Mouse (Mus musculus) G1E-ER4 (cell line): ENCODE measurements around the gene Rpa1. TPM values are rescaled to one million over a fixed set of nuclear protein-coding genes. Genes with fewer than 3 reads are reported as not detected.

Source experiments
- GATA1 ChIP-seq: IDR thresholded peaks from one replicate; pipeline ENCODE4 v1.8.0; 2012; ENCODE audit warnings: low read length, inconsistent platforms
- polyA plus RNA-seq: library from polyadenylated mRNA; stranded (reverse); fragments of >175 nt; gene quantifications from 2 replicates; pipeline ENCODE4 v1.2.3, GENCODE M21; 2012

The Rpa1 gene
- polyA plus RNA-seq, 1 experiment, result 104 TPM

DNA sequence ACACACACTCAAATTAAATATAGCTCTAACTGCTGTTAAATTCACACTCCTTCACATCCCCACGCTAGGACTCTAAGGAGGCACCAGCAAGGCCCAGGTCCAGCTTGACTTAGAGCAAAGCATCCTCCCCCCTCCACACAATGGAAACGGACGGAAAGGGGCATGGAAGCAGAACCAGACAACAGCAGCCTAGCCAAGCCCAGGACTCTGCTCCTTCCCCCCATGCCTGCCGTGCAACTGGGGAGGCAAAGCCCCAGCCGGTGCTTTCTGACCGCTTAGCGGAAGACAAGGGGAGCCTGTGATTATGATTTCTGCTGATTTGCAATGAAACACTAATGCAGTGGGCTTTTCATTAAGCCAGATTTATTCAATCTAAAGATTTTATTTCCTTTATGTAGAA lies 70.0 kb downstream of the Rpa1 start:
- TF ChIP-seq GATA1, result no peak

DNA sequence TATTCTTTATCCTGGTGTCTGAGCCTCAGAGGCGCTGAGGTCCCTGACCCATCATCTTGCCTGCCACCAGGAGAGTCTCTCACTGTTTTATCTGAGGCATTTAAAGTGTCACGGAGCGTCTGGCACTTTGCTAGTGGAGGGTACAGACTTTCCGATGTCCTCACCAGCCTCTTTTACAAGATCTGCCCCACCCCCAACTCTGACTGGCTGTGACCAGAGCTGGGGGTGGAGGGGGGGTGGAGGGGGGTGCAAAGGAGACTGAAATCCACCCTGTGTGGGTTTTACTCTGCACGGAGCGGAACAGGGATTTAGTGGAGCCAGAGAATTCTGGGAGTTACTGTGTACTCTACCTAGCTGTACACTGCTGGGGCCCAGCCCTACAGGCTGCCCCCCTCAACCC lies 73.1 kb downstream of the Rpa1 start:
- TF ChIP-seq GATA1, result no peak

DNA sequence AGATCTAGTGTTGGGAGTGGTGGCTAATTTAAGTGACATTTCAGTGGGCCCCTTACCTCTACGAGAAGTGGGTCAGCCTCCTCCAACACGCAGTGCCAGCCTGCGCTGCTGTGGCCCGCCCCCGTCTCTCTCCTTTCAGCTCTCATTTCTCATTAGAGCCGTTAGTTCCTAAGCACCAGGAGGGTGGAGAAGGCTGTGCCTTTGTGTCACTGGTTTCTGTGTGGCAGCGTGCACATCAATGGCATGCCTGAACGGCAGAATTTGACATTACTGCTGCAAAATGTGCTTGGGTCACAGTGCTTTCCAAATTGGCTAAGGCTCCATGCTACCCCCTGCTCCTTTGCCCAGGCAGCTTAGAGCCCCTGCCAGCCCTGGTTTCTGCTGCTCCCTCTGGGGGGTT lies 74.7 kb downstream of the Rpa1 start:
- TF ChIP-seq GATA1, result no peak

DNA sequence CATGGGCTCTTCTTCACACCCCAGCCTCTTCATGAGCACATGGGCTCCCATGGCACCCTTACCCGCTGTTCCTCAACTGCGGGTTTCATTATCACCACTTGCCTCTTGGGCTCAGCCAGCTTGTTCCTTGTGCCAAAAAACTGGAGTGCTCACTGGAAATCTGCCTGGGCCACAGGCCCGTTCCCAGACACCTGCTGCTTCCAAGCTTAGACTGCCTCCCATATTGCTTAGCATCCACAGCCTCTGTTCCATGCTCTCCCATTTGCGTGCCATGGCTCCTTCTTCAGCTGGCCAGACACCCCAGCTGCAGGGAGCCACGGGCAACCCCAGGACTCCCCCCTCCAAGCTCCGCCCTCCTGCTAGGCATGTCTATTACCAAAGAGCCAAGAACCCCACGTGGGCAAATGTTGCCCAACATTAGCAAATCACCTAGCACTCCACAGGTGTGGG lies 77.1 kb downstream of the Rpa1 start:
- no peak for TF ChIP-seq GATA1

DNA sequence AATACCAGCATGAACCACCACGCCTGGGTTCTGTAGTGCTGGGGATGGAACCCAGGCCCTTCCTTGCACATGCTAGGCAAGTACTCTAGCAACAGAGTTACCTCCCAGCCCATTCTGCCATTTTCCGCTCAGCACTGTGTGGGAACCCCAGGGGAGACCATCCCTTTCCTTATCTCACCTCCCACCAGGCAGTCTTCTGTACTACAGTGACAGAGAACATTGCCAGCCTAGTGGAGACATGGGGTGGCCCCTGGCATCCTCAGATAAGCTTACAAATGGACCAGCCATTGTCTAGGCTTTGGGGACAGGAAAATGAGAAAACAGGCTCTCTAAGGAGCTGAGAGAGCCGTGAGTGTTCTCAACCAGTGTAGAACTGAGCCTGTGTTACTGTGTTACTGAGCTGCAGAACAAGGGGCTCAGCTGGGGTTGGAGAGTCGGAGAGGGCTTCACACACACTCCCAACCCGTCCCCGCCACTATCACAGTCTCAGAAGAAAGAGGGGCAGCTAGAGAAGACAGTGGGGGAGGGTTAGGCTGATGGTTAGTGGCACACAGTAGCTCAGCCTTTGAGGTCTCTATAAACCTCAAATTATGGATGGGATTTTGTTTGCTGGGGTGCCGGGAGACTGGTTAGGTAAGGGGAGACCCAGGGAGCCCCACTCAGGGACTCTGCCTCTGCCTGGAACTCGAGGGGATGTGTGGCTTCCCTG lies 77.7 kb downstream of the Rpa1 start:
- peak; percentile 61 for TF ChIP-seq GATA1

DNA sequence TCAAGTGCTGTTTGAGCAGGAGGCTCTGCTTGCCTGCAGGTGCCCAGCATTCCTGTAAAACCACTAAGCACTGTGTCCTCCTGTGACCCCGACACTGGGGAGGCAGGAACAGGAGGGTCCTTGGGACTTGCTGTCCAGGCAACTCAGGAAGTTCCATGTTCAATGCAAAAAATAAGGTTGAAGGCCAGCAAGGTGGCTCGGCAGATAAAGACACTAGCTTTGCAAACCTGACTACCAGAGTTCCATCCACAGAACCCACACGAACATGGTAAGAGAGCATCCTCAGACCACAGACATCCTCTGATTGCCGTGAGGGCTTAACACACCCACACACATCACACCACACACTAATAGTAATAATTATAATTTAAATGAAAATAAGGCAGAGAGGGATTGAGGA lies 78.9 kb downstream of the Rpa1 start:
- no peak for TF ChIP-seq GATA1

DNA sequence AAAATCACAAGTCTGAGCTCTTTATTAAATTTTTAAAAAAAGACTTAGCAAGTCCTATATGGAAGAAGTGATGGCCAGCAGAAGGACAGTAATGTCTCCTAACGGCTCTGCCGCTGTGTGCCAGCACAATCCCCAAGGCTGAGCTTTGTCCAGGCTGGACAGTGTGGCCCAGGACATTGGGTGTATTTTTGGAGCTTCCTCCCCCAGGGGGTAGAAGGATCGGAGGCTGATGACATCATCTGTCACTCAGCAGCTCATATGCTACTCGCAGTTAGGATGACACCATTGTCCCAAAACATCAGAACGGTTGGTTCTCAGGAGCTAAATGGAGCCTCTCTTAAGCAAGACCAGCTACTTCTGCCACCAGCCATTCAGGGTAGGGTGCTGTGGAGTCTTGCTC lies 79.6 kb downstream of the Rpa1 start:
- TF ChIP-seq GATA1, result no peak

DNA sequence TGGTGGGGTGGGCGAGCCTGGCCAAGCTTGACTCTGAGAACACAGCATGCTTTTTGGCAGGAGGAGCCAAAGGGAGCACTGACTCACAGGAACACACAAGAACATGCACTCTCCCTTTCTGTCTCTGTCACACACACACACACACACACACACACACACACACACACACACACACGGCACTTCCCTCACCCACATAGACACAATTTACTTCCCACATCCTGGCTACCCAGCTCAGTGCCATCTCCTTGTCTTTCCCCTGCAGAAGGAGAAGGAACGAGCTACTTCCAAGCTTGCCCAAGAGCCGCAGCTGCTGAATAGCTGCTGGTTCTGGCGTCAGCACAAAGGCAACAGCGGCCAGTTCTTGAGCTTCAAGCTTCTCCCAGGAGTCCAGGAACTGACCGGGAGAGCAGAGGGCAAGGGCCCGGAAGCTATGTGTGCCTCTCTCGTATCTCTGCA lies 80.3 kb downstream of the Rpa1 start:
- no peak for TF ChIP-seq GATA1

DNA sequence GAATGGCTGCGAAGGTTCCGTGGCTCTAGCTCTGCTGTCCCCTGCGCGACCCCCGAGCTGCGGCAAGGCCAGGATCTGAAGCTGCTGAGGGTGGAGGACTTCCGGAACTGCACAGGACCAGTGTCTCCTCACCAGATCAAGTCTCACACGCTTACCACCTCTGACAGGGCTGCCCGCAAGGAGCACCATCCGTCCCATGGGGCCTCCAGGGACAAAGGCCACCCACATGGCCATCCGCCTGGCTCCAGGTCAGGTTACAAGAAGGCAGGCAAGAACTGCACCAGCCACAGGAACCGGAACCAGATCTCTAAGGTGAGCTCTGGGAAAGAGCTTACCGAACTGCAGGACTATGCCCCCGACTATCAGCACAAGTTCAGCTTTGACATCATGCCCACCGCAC lies 82.6 kb downstream of the Rpa1 start:
- TF ChIP-seq GATA1, result no peak

DNA sequence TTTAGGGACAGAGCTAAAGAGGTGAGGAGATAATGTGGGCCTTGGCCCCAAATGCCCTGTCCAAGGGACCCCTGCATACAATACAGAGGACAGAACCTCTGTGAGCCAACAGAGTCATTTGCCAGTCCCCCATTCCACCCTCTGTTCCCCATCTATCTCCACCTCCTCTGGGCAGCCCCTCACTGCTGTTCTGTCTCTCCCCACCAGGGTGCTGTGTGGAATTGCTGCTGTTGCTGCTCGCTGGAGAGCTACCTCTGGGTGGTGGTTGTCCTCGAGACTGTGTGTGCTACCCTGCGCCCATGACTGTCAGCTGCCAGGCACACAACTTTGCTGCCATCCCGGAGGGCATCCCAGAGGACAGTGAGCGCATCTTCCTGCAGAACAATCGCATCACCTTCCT lies 83.6 kb downstream of the Rpa1 start:
- no peak for TF ChIP-seq GATA1

DNA sequence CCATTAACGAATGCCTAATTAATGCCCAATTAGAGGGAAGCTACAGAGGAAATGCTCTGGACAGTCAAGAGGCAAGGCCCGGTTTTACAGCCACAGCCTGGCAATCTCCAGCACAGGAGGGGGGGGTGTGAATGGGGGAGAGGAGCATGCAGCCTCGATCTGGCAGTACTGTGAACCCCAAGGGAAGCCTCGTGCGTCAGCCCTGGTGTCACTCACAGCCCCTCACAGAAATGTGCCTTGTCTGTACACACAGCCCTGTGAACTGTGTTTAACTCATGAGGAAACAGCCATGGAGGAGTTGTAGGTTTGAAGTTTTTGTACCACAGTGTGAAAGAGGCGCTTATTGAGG lies 84.2 kb downstream of the Rpa1 start:
- TF ChIP-seq GATA1, result no peak

DNA sequence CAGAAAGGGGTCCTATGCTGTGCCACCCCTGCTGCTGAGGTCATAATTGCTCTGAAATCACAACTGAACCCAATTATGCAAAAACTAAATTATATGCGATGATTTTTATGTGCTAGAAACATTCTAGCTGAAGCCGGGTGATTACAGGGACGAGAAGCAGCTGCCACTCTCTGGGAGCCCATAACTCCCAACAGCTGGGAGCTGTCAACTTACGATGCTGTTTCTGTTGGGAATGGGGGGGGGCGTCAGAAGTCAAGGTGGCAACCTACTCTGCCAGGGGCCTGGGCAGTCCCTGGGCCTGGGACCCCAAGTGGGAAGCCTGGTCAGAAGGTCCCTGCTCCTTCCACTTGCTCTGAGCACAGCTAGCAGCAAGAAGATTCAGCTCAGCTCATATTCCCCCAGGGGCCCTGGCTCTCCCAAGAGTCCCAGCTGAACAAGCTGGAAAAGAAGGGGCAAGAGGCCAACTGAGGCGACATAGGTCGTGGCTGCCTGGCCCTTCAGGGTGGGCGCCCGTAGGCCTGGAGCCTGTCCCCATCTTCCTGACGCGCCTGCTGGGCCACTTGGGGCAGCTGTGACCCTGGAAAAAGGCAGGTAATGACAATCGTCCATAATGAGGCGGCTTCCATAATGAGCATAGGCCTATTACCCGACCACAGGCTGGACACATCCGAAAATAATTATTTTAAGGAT lies 84.7 kb downstream of the Rpa1 start:
- no peak for TF ChIP-seq GATA1

DNA sequence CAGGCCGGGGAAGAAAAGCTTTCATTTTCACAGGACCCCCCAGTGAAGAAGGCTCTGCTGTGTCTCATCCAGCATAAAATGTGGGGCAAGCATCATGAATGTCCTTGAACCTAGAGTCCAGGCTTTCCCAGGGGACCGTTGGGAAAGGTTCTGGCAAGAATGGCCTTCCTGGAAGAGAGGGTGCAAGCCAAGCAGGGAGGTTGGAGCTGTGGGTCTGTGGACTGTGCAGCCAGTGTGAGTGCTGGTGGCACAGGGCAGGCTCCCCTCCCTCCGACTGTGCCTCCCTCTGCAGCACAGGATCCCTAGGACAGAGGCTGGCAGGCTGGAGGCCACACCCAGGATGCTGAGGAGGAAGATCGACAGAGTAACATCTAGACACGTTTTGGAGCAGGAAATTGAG lies 85.3 kb downstream of the Rpa1 start:
- TF ChIP-seq GATA1, result no peak

DNA sequence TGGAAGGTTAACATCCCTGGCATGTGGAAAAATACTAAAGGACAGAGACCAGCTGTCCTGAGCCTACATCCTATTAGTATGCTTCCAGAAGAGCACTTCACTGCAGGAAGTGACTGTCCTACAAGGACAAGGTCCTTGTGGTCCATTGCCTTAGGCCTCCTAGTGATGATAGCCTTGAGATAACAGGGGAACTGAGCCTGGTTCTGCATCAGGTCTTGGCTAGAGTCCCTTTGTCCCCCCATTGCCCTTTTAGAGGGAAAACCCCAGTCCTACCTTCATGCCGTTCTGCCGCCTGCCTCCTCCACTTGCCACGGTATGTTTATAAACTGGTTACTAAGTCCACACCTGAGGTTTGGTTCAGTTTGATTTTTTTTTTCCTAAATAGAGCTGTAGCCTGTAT lies 85.9 kb downstream of the Rpa1 start:
- TF ChIP-seq GATA1, result no peak

DNA sequence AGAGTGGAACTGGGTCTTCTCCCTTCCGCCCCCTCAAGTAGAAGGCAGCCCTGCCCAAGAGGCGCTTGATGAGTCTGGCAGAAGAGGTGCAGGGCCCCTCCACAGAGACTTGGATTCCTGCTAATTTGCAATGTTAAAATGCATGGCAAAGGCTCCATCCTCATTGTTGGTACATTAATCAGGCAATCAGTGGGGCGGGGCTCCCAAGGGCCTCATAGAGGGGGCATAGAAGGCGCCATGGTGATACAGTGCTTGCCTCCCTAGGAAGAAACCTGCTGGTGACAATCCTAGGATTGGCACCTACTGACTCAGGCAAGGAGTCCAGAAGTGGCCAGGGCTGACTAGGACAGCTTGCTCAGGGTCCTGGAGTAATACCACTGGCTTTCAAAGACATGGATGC lies 86.4 kb downstream of the Rpa1 start:
- TF ChIP-seq GATA1, result no peak

DNA sequence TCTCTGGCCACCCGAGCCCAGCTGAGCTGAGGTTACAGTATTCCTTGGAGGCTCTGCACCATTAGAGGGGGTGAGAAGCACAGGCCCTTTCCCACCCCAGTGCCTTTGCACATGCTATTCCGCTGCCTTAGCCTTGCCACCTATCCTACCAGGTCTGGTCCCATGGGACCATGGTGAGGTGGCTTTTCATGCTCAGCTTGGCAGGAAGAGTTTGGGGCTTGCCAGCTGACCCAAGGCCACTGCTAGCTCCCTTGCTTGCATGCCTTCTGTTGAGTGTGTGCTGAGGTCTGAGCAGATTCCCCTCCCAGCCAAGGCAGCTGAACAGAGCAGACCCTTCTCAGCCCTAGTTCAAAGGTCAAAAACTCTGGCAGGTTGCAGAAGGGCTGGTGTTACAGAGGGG lies 87.1 kb downstream of the Rpa1 start:
- no peak for TF ChIP-seq GATA1

DNA sequence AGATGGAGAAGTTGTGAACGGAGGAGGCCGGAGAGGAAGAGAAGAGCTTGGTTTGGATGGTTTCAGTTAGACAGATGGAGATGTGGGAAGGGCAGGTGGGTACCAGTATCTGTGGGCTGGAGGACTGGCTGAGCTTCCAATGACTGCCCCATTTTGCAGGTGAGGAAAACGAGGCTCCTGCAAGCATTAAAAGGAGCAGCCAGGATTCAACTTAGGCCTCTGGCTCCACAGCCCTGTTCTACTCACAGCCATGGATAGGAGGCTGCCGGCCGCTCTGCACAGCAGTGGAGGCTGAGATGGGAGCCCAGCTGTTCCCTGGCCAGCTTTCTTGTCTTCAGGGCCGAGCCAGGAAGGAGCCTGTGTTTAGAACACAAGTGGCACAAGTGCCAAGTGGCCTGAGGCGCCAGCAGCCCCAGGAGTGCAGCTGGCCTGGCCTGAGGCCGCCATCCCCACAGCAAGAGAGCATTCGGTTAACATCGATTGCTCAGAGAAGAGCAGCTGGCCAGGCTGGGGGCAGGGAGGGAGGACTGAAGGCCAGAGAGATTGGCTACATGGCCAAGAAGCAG lies 88.0 kb downstream of the Rpa1 start:
- no peak for TF ChIP-seq GATA1
